Mouse (Mus musculus) mature B cell (primary cell): ENCODE measurements around the gene Barx2.
"Not testable (repeated sequence)": the region's sequence is repeated elsewhere in the genome, so short reads cannot be mapped to it uniquely, and the experiment has no call there.

ENCODE experiments used
- in situ Hi-C: fragments of 300-500 bp; cut with MboI; formaldehyde crosslinking; loops from 2 replicates; pipeline ENCODE4 v1.14.3; 2019

Barx2 gene

DNA sequence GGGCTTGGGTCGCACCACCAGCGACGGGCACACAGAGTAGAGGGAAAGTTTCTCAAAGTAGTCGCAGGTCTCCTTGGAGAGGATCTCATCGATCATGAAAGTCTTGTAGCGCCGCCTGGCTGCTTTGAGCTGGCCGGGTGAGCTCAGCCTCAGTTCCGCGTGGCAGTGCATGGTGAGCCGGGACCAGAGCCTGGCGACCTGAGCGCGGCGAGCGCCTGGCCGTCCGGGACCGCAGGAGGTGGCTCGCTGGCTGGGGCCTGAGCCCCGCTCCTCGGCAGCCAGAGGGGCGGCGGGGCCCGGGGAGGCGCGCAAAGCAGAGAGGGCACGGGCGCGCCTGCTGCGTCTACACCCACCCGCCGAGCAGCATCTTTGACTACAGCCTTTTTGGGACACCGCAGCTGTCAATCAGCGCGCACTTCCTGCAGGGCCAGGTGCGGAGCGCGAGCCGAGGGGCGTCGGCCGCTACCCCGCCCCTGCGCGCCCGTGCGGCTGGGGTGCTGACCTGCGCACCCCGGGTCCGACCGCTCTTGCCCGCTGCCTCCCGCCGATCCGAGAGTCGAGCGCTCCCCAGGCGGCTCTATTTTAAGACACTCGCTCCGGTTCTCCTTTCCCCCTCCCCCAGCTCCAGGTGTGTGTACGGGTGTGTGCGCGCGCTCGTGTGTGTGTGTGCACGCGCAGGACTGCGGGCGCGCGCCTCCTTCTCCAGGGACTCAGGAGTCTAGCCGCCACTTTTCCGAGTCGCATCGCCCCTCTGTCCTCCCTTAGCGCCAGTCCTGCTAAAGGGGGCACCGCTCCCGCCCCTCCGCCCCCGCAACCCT is at the start of gene Barx2:
Gene Barx2, minus strand, starts transcription at position 542 of the 818 bp plus-strand sequence.
- in situ Hi-C loops: no loop called here

- in situ Hi-C loops: no loop called here
These were observed 49.0 kb upstream of the Barx2 start for GRCm38 (mm10) chr9:31962265-31962664.

- in situ Hi-C loops: no loop called here
These were observed 47.2 kb upstream of the Barx2 start for GRCm38 (mm10) chr9:31960488-31960887.

DNA sequence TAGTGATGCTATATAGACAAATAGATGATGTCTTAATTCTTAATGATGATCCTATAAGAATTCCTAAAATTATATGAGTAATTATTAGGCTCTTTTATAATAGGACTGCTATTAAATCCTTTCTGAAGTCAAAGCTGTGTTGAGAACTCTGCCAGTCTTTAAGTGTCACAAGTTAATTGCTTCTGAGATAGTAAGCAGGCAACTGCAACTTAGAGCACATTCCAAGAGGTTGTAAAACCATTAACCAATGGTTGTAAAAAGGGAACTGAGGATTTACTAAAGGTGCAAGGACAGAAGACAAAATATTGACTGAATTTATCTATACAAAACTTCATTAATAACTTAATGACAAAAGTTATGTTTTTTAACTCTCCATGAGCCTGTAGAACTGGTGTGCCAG is 44.9 kb upstream of the Barx2 start:
- in situ Hi-C loops: no loop called here

DNA sequence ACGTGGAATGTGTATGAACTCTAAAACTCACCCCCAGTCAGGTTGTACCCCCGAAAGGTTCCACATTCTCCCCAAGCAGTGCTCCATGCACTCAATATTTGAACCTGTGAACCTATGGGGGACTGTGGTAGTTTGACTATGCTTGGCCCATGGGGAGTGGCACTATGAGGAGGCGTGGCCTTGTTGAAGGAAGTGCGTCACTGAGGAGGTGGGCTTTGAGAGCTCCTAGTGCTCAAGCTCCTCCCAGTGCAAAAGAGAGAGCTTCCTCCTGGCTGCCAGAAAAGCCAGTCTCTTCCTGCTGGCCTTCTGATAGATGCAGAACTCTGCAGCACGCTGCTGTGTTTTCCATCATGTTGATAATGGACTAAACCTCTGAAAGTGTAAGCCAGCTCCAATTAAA is 37.2 kb upstream of the Barx2 start:
- in situ Hi-C loops: no loop called here

- in situ Hi-C loops: no loop called here
These were observed 35.8 kb upstream of the Barx2 start for GRCm38 (mm10) chr9:31949031-31949430.

DNA sequence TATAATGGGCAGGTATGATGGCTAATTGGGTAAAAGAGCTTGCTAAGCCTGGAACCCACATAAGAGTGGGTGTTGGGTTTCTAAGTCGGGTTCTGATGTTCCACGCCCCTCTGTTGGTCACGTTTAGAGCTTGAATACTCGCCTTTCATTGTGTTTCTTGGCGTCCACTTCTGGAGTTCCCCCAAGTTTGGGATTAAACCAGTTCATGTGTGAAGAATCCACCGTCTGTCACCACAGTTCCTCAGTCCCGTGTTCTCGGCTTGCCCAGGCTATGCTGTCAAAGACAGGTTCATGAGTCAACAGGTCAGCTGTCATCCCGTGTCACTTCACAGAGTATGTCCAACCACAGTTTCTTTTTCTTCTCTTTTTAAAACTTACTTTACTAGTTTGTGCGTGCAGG is 33.8 kb upstream of the Barx2 start:
- in situ Hi-C loops: no loop called here

GRCm38 (mm10) chr9:31942334-31942733 is 29.1 kb upstream of the Barx2 start:
- in situ Hi-C loops: no loop called here

DNA sequence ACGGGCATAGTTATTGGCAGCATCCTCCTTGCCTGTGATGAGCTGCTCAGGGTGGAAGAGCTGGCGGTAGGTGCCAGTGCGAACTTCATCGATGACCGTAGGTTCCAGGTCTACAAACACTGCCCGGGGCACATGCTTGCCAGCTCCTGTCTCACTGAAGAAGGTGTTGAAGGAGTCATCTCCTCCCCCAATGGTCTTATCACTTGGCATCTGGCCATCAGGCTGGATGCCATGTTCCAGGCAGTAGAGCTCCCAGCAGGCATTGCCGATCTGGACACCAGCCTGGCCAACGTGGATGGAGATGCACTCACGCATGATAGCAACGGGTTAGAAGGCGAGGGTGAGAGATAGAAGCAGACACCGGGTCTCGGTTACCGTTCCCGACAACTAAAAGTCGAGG is 23.2 kb upstream of the Barx2 start:
- in situ Hi-C loops: not testable (repeated sequence)

DNA sequence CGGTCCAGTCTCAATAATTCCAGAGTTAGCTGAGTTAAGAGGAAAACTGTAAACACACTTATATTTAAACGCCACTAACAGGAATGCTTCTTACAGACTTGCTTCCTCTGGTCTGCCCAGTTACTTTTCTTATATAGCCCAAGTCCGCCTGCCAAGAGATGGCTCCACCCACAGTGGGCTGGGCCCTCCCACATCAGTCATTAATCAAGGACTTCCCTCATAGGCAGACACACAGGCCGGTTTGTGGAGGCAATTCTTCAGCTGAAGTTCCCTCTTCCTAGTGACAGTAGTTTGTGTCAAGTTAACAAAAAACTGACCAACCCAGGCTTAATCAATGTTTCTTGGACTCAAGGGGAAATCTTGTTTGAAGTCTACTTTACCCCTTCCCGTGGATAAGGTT is 18.4 kb upstream of the Barx2 start:
- in situ Hi-C loops: no loop called here

DNA sequence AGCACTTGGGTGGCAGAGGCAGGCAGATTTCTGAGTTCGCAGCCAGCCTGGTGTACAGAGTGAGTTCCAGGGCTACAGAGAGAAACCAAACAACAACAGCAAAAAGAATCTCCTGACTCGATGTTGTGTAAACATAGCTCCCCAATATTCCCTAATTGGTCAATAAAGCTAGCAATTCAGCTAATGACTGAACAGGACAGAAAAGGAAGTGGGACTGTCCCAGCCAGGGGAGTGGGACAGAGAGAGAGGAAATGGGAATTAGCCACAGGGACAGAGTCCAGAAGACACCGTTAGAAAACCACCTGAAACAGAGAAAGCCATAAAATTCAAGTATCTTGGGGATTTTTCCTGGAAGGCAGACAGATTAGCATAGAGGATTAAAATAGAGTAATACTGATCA is 18.0 kb upstream of the Barx2 start:
- in situ Hi-C loops: no loop called here

DNA sequence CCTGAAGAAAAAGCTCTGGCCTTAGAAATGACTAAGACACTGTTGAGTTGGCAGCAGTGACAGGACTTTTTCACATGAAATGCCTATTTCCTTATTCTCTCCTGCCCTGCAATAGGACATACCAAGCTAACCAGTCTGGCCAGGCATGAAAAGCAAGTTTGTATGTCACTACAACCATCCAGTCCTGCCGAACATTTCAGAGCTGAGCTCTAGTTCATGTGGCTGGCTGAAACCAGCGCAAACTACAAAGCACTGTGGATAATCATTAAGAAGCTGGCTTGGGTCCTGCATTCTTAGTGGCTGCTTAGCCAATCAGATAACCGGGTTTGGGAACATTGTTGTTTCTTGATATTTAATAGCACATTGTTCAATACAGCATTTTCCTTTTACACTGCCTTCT is 13.5 kb upstream of the Barx2 start:
- in situ Hi-C loops: no loop called here

- in situ Hi-C loops: no loop called here
These were observed 12.8 kb upstream of the Barx2 start for GRCm38 (mm10) chr9:31925830-31926624.

- in situ Hi-C loops: no loop called here
These were observed 10.3 kb upstream of the Barx2 start for GRCm38 (mm10) chr9:31923529-31923928.

GRCm38 (mm10) chr9:31919802-31920201 is 6.5 kb upstream of the Barx2 start:
- in situ Hi-C loops: no loop called here

- in situ Hi-C loops: no loop called here
These were observed 3.2 kb upstream of the Barx2 start for GRCm38 (mm10) chr9:31916421-31916820.

DNA sequence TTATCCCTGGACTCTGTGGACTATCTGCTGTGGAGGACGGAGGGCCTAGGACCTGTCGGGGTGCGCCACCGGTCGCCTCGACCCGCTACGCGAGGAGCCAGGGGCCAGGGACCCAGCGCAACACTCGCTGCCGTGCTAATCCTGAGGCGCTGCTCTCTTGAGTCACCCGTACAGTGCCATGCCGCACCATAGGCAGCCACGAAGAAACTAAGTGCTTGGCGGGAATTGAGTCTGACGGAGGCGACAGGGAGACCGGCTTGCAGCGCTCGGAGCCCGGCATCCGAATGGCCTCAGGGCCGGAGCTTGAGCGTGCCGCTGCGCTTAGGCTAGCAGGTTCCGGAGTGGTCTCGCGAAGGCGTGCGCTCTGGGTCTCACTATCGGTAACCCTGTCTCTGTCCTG is 1.6 kb upstream of the Barx2 start:
- in situ Hi-C loops: no loop called here

DNA sequence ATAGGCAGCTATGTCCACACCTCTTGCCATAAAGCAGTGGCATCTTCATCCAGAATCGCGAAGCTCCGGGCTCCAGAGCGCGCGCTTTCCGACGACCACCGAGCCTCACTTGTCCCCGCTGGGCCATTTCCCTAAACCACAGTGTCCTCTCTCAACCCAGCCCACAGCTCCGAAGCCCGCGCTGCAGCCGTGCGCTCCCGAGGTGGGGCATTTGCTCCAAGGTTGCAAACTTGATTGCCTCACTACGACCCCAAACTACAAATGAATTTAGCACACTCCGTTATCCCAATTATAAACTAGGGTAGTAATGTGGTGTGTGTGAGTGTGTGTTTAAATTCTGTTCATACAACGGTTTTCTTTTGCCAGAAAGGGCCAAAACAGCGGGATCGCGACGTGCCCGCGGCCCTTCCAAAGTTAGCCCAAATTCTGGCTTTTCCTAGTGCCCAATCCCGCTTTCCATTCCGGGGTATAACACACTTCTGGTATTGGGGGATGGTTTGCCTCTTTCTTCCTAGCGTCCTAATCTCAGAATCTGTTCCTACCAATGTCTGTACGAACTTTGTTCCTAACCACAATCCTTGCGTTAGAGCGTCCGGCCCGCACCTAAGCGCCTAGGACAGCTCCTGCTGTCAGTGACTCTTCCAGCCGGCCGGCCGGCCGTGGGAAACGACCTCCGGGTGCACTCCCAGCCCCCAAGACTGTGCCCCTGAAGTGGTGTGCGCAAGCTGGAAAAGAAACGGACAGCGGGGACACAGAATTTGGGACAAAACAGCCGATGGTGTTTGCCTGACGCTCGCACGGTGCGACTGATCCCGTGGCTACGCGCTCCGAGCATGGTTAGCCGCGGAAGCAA is 703 bp upstream of the Barx2 start:
- in situ Hi-C loops: no loop called here

DNA sequence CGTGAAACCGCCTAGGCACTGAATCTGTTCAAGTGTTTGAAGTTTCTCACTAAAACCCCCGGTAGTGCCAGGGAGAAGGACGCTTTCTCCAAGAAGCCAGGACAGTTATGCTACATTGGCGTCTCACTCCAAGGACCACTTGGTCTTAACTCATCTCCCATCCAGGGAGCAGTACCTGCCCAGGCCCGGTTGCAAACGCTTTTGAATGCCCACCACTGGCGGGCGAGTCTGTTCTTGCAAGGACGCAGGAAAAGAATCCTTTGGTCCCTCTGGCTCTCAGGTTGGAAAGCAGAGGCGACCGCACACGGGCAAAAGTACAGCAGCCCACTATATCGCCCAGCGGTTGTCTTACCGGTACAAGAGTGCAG is 725 bp downstream of the Barx2 start:
- in situ Hi-C loops: no loop called here

DNA sequence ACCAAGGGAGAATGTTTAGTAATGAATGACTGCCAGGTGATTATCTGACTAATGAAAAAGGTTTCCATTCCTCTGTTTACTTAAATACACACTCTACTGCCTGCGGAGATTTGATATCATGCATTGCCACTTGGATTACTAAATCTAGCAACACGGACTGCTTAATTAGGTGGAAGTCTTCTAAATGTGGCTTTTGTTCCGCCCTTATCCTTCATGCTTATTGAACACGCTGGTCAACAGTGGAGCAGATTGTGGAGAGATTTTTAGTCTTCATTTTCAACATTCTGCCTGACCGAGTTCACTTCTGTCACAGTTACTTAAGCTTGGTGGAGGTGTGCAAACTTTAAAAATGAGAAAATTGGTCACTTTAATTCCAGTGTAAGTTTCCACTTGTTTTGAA is 3.0 kb downstream of the Barx2 start:
- in situ Hi-C loops: no loop called here

GRCm38 (mm10) chr9:31901781-31902180 is 11.5 kb downstream of the Barx2 start:
- in situ Hi-C loops: no loop called here

DNA sequence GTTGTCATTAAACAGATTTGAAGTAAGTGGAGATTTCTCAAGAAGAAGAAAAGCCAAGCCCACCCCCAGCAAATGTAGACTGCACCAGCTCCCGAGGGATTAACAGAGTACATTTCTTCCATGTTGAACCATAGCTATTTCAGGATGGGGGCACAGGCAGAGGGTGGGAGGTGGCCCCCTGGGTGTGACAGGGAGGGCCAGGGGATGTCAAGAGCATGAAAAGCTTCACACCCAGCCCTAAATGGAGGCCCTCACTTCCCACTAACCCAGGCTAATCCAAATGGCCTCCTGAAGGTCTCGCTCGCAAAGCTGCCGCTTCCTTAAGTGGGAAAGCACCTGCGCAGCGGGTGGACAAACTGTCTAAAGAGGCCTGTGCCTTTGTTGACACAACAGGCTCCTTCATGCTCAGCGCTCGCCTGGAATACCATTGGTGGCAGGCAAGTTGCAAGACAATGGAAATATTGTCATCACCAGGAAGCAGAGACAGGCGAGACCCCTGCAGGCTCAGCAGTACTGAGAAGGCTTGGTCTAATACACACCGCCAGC is 18.4 kb downstream of the Barx2 start:
- in situ Hi-C loops: no loop called here
